Mouse (Mus musculus) ES-Bruce4 (cell line): ENCODE results near the gene Mgp. TPM values are rescaled to one million over a fixed set of nuclear protein-coding genes. Genes with fewer than 3 reads are reported as not detected.

ENCODE experiments used
- H3K27ac ChIP-seq: 2 replicates; pipeline ENCODE4 v1.5.1; 2012; ENCODE audit warnings: low read length, inconsistent platforms; ENCODE audit not compliant: insufficient read depth
- H3K27me3 ChIP-seq: 2 replicates; pipeline ENCODE4 v1.6.1; 2012; ENCODE audit warnings: mild to moderate bottlenecking, low read length, inconsistent platforms; ENCODE audit not compliant: control insufficient read depth, poor library complexity, insufficient read depth, severe bottlenecking
- H3K36me3 ChIP-seq: 2 replicates; pipeline ENCODE4 v1.6.1; 2012; ENCODE audit warnings: inconsistent platforms, mild to moderate bottlenecking, low read length, moderate library complexity; ENCODE audit not compliant: control insufficient read depth, poor library complexity, insufficient read depth, severe bottlenecking
- H3K4me1 ChIP-seq: one replicate; pipeline ENCODE4 v1.8.1; 2011; ENCODE audit warnings: low read length; ENCODE audit not compliant: control insufficient read depth, insufficient read depth
- H3K4me3 ChIP-seq: 2 replicates; pipeline ENCODE4 v1.5.1; 2011; ENCODE audit warnings: low read depth, mild to moderate bottlenecking, low read length
- H3K9ac ChIP-seq: 2 replicates; pipeline ENCODE4 v1.6.1; 2012; ENCODE audit warnings: low read depth, mild to moderate bottlenecking, inconsistent platforms; ENCODE audit not compliant: poor library complexity, severe bottlenecking
- H3K9me3 ChIP-seq: replicated peaks from 2 replicates; pipeline ENCODE4 v1.6.1; 2012; ENCODE audit warnings: mild to moderate bottlenecking, low read length, inconsistent platforms; ENCODE audit not compliant: control insufficient read depth, poor library complexity, insufficient read depth, severe bottlenecking
- CTCF ChIP-seq: IDR thresholded peaks from one replicate; pipeline ENCODE4 v1.8.1; 2011; ENCODE audit warnings: low read depth, low read length
- EP300 ChIP-seq: IDR thresholded peaks from 2 replicates; pipeline ENCODE4 v1.6.1; 2011; ENCODE audit warnings: low read depth, low read length; ENCODE audit not compliant: insufficient read depth
- POLR2A ChIP-seq: IDR thresholded peaks from one replicate; pipeline ENCODE4 v1.8.1; 2011; ENCODE audit warnings: low read length; ENCODE audit not compliant: insufficient read depth
- polyA plus RNA-seq: library from polyadenylated mRNA; stranded (reverse); fragments of >200 nt; gene quantifications from 2 replicates; pipeline ENCODE4 v1.2.4, GENCODE M21; 2011; ENCODE audit warnings: low read depth; ENCODE audit not compliant: missing spikeins, insufficient read depth, insufficient read length

Gene Mgp
- polyA plus RNA-seq, 1 experiment, result 9.7 TPM

DNA sequence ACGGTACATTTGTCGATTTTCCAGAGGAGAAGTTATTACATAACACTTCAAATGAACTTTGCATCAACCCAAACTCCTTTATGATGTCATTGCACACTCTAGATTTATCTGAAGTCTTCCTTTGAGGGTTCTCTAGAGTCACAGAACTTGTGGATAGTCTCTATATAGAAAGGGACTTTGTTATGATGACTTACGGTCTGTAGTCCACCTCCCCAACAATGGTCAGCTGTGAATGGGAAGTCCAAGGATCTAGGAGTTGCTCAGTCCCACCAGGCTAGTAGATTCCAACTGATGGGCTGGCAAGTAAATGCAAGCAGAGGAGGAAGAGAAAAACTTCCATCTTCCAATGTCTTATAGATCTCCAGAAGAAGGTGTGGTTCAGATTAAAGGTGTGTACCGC is 46.9 kb downstream of the Mgp start:
- H3K27me3 ChIP-seq, result no peaks in the 10 kb centered on the region
- peaks cover 21% of the 10 kb centered on the region for H3K36me3 ChIP-seq
- no peaks in the 10 kb centered on the region for H3K9me3 ChIP-seq
- H3K27ac ChIP-seq, result no peak overlapping the region
- H3K4me1 ChIP-seq, result no peaks in the 10 kb centered on the region
- TF ChIP-seq EP300 (no peak), POLR2A (no peak), CTCF (no peak)
- H3K9ac ChIP-seq, result peak overlapping the region; percentile 78
- H3K4me3 ChIP-seq, result peak overlapping the region; percentile 65

- Histone ChIP-seq H3K27ac (peak within 1 kb of the TSS; percentile 51; the same call in 1 of the 2 replicates), H3K4me3 (peak within 1 kb of the TSS; percentile 99), H3K9me3 (no peaks in the 10 kb centered on the region), H3K27me3 (no peaks in the 10 kb centered on the region), H3K36me3 (peaks cover 23% of the 10 kb centered on the region), H3K4me1 (no peaks in the 10 kb centered on the region), H3K9ac (peak within 1 kb of the TSS; percentile 98)
- TF ChIP-seq EP300 (no peak), CTCF (no peak), POLR2A (peak; percentile 89)
These were observed 47.6 kb downstream of the Mgp start, which contains the start of gene Wbp11 for GRCm38 (mm10) chr6:136827881-136828561. Gene Wbp11 (minus strand): TSS chr6:136828233.

GRCm38 (mm10) chr6:136827516-136827880 is 48.1 kb downstream of the Mgp start, which contains the start of gene BC049715:
Gene BC049715 (plus strand): TSS chr6:136827626.
- Histone ChIP-seq H3K4me3 (peak within 1 kb of the TSS; percentile 99), H3K9ac (peak within 1 kb of the TSS; percentile 98), H3K27me3 (no peaks in the 10 kb centered on the region), H3K27ac (peak within 1 kb of the TSS; percentile 51; the same call in 1 of the 2 replicates), H3K9me3 (no peaks in the 10 kb centered on the region), H3K4me1 (no peaks in the 10 kb centered on the region), H3K36me3 (peaks cover 29% of the 10 kb centered on the region)
- TF ChIP-seq CTCF (no peak), POLR2A (no peak), EP300 (no peak)

DNA sequence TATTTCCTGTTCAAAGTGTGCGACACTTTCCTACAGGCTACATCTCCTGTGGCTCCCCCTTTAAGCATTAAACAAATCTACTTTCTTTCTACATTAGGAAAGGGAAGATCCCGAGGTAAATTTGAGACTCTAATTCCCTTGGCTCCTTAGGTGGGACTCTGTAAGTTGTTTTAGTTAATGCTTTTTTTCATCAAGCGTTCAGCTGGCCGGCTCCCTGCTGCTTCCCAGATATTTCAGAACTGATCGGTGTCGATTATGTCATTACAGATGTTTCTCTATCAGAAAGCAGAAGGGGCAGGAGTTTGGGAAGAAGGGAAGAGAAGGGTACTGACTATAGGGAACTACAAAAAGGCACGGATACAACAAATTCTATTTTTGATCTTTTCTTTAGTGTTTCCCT is 48.5 kb downstream of the Mgp start:
- no peaks in the 10 kb centered on the region for H3K27me3 ChIP-seq
- 0 out of 2 replicates have a peak overlapping the region, but pooled peaks have one; percentile 51 for H3K27ac ChIP-seq
- H3K4me1 ChIP-seq, result no peaks in the 10 kb centered on the region
- H3K4me3 ChIP-seq, result peak overlapping the region; percentile 99
- H3K9me3 ChIP-seq, result no peaks in the 10 kb centered on the region
- TF ChIP-seq POLR2A, result no peak
- no peak for TF ChIP-seq CTCF
- no peak for TF ChIP-seq EP300
- H3K36me3 ChIP-seq, result peaks cover 31% of the 10 kb centered on the region
- peak overlapping the region; percentile 98 for H3K9ac ChIP-seq

DNA sequence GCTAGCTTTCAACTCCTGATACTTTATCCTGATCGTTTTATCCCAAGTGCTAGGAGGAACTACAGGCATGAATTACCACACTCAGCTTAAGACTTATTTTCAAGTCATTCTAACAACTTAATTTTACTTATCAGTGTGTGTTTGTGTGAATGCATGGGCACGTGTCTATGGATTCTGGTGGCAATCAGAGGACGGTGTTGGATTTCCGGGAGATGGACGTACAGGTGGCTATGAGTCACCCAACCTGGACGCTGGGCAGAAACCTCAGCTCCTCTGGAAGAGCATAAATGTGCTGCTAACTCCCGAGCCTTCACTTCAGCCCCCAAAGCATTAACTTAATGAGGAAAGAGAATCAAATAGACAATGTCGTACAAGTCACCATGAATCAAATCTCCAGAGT is 50.6 kb downstream of the Mgp start:
- Histone ChIP-seq H3K4me3 (no peak overlapping the region), H3K9me3 (no peaks in the 10 kb centered on the region), H3K9ac (no peak overlapping the region), H3K27me3 (no peaks in the 10 kb centered on the region), H3K4me1 (no peaks in the 10 kb centered on the region), H3K36me3 (peaks cover 52% of the 10 kb centered on the region), H3K27ac (no peak overlapping the region)
- TF ChIP-seq EP300, result no peak
- TF ChIP-seq CTCF, result no peak
- no peak for TF ChIP-seq POLR2A

Other genes with a start within 250 kb of the Mgp start
- gene Plbd1, start 213.9 kb downstream of the Mgp start, polyA plus RNA-seq, result 1.2 and 1.9 TPM in 2 replicates
- not detected in 2 replicates for gene Gucy2c, start 94.1 kb downstream of the Mgp start, polyA plus RNA-seq
- gene Hist4h4, start 71.4 kb downstream of the Mgp start, polyA plus RNA-seq, result 0.46 and 0.63 TPM in 2 replicates
- 34.3 and 45.0 TPM in 2 replicates for gene H2afj, start 67.6 kb downstream of the Mgp start, polyA plus RNA-seq
- gene BC049715, start 48.2 kb downstream of the Mgp start, polyA plus RNA-seq, result 0.25 and 0.49 TPM in 2 replicates
- gene Wbp11, start 47.6 kb downstream of the Mgp start, polyA plus RNA-seq, result 151 and 164 TPM in 2 replicates
- gene Smco3, start 40.4 kb downstream of the Mgp start, polyA plus RNA-seq, result not detected in 2 replicates
- gene Art4, start 18.1 kb downstream of the Mgp start, polyA plus RNA-seq, result not detected in 2 replicates
- not detected in 2 replicates for gene Erp27, start 46.4 kb upstream of the Mgp start, polyA plus RNA-seq
- not detected in 2 replicates for gene Pde6h, start 48.0 kb upstream of the Mgp start, polyA plus RNA-seq
- 3.0 and 5.1 TPM in 2 replicates for gene Arhgdib, start 66.1 kb upstream of the Mgp start, polyA plus RNA-seq